Mouse (Mus musculus) E14TG2a.4 (cell line): Measurements from ENCODE around the gene Sash1.
"Not testable (repeated sequence)": the region's sequence is repeated elsewhere in the genome, so short reads cannot be mapped to it uniquely, and the experiment has no call there.

Experiments
- H3K27me3 ChIP-seq: 2 replicates; pipeline ENCODE4 v1.6.1; 2014; ENCODE audit warnings: low read length, control low read depth; ENCODE audit not compliant: insufficient read depth
- H3K36me3 ChIP-seq: 2 replicates; pipeline ENCODE4 v1.6.1; 2014; ENCODE audit warnings: low read length, control low read depth; ENCODE audit not compliant: insufficient read depth
- H3K4me1 ChIP-seq: replicated peaks from 2 replicates; pipeline ENCODE4 v1.6.1; 2014; ENCODE audit warnings: low read depth, low read length, control low read depth
- H3K4me3 ChIP-seq: replicated peaks from 2 replicates; pipeline ENCODE4 v1.5.1; 2014; ENCODE audit warnings: mild to moderate bottlenecking, low read length
- H3K9me3 ChIP-seq: 2 replicates; pipeline ENCODE4 v1.6.1; 2014; ENCODE audit warnings: low read length, control low read depth
- CTCF ChIP-seq: conservative IDR thresholded peaks from 2 replicates; pipeline ENCODE4 v1.5.1; 2014; ENCODE audit warnings: low read length
- NANOG ChIP-seq: IDR thresholded peaks from 2 replicates; pipeline ENCODE4 v1.6.1; 2014; ENCODE audit warnings: borderline replicate concordance, low read length, mixed read lengths
- POU5F1 ChIP-seq: IDR thresholded peaks from 2 replicates; pipeline ENCODE4 v1.6.1; 2014; ENCODE audit warnings: low read length, borderline replicate concordance

Gene Sash1

DNA sequence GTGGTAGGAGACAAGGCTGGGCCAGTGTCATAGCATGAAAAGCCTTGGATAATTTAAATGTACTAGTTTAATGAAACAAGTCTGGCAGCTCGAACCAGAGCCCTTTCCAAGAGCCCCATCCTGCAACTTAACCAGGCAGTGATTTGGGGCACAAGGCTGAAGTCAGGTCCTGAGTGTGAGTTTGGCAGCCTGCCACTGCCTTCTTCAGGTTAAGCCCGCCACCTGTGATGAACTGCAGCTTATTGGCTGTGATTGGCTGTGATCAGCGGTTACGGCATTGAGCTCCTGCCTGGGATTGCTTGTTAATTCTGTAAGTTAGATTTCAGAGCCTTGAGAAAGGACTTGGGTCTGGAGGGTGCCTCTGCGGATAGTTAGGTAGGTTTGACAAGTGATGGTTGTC is 168.7 kb downstream of the Sash1 start:
- TF ChIP-seq CTCF: no peak
- no peak for TF ChIP-seq NANOG
- TF ChIP-seq POU5F1: no peak
- Histone ChIP-seq H3K27me3 (peaks cover 10% of the 10 kb centered on the region), H3K4me1 (peaks cover 4% of the 10 kb centered on the region; the same call in 1 of the 2 replicates), H3K36me3 (peaks cover 9% of the 10 kb centered on the region), H3K9me3 (no peaks in the 10 kb centered on the region), H3K4me3 (no peak overlapping the region)

DNA sequence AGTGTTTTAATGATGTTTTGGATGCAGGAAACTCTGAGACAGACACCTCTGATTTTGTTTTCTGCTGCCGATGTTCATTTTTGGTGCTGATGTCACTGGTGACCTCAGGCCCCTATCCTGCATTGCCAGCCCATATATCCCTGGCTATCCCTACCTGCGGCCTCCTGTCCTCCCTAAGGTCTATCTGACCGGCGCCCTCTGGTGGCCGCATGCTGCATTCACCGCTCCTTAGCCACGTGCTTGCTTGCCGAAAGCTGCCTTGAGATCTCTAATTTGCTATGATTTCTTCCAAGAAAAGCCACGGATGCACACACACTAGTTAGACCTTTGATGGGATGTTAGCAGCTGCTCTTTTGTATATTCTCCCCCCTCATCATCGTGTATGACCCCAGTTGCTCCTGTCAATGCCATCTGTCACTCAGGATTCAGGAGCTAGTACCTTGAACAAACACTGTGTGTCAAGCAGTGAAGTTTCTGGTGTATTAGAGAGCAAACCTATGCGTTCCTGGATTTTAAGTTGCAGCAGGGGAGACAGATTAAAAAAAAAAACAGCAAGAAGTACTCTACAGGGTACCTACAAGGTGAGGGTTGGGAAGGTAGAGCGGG is 170.1 kb downstream of the Sash1 start:
- TF ChIP-seq POU5F1: no peak
- TF ChIP-seq CTCF: peak; percentile 85
- Histone ChIP-seq H3K9me3 (no peaks in the 10 kb centered on the region), H3K4me1 (peaks cover 4% of the 10 kb centered on the region; the same call in 1 of the 2 replicates), H3K27me3 (peaks cover 10% of the 10 kb centered on the region), H3K4me3 (no peak overlapping the region), H3K36me3 (peaks cover under 1% of the 10 kb centered on the region; the same call in 1 of the 2 replicates)

DNA sequence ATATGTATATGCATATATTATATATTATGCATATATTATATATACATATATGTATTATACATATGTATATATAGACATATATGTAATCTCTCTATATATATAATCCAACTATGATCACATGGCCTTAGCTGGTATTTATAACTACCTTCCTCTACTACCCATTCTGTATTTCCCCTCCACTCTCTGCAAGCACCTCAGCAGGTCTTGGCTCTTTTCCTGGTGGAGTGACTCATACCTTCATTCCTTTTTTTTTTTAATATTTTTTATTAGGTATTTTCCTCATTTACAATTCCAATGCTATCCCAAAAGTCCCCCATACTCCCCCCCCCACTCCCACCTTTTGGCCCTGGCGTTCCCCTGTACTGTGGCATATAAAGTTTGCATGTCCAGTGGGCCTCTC is 189.2 kb downstream of the Sash1 start:
- H3K27me3 ChIP-seq, H3K9me3 ChIP-seq, H3K4me3 ChIP-seq, H3K36me3 ChIP-seq, H3K4me1 ChIP-seq: not testable (repeated sequence)

DNA sequence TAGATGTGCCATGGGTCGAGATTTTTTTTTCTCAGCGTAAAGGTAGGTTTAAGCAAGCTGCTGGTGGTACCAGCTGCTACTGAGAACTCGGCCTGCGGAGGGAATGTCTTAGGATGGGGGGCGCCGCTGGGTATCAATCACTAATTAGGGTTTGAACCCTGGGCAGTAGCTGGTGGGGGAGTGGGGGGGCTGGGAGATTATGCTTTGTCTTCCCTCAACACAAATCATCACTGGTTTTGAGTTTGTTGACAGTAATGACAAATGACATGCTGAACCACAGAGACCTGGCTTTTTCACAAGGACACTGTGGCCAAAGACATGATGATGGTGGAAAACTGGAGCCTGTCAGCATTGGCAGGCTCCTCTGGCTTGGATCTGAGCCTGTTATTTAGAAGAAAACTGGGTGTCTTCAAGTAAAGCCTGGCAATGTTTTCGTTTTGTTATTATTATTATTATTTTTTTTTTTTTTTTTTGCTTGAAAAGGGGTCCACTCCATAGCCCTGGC is 191.8 kb downstream of the Sash1 start:
- Histone ChIP-seq H3K9me3 (no peaks in the 10 kb centered on the region), H3K36me3 (no peaks in the 10 kb centered on the region), H3K27me3 (no peaks in the 10 kb centered on the region), H3K4me1 (no peaks in the 10 kb centered on the region), H3K4me3 (no peak overlapping the region)
- TF ChIP-seq CTCF: no peak
- TF ChIP-seq NANOG: no peak
- no peak for TF ChIP-seq POU5F1

DNA sequence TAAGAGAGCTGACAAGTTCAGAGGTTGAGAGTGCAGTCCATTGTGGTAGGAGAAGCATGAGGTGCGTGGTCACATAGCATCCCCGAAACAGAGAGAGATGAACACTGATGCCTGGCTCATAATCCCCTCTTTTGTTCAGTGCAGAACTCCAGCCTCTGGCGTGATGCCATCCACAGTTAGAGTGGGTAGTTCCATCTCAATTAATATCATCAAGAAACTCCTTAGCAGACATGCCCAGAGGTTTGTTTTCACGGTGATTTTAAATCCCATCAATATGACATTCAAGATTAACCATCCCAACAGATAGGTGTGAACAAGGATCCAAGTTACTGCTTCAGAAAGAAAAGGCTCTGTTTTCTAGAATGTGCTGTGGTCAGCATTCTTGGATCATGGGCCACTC is 192.3 kb downstream of the Sash1 start:
- no peaks in the 10 kb centered on the region for H3K27me3 ChIP-seq
- TF ChIP-seq POU5F1 (no peak), CTCF (no peak), NANOG (no peak)

DNA sequence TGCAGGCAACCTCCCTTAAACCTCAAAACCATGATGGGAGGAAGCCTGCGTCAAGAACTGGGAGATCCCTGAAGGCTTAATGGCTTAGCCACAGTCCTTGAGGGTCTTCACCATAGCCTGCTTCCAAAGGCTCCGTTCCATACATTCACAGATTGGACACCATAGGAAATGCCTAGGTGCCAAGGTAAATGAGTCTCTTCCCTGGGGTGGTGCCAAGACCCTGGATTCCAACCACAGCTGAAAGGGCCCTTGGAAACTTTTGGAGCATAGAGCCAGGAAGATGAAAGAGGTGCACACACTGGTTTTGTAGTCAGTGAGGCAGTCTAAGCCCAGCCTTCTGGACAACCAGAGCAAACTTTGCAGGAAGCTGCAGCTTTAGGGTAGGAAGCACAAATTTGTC is 193.3 kb downstream of the Sash1 start:
- no peaks in the 10 kb centered on the region for H3K9me3 ChIP-seq
- H3K4me1 ChIP-seq: no peaks in the 10 kb centered on the region
- no peaks in the 10 kb centered on the region for H3K27me3 ChIP-seq
- no peak overlapping the region for H3K4me3 ChIP-seq
- no peaks in the 10 kb centered on the region for H3K36me3 ChIP-seq
- no peak for TF ChIP-seq NANOG

More for the DNA sequence above, 192.3 kb downstream of the Sash1 start:
- H3K9me3 ChIP-seq: no peaks in the 10 kb centered on the region
- H3K4me3 ChIP-seq: no peak overlapping the region
- H3K36me3 ChIP-seq: no peaks in the 10 kb centered on the region
- no peaks in the 10 kb centered on the region for H3K4me1 ChIP-seq

DNA sequence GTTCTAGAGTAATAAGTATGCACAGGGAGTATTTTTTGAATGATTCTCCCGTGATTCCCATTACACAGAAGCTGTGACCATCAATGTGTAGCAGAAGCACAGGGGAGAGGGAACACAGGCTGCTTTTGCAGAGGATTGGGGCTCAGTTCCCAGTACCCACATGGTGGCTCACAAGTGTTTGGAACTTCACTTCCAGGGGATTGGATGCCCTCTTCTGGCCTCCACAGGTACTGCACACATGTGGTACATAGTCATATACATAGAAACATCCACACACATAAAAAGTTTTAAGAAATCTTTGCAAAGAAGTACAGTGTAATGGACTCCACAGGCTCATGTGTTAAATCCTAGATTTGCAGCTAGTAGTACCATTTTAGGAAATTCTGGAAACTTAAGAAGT is 199.7 kb downstream of the Sash1 start:
- Histone ChIP-seq H3K36me3 (no peaks in the 10 kb centered on the region), H3K9me3 (peaks cover 7% of the 10 kb centered on the region; the same call in 1 of the 2 replicates), H3K4me1 (no peaks in the 10 kb centered on the region), H3K27me3 (no peaks in the 10 kb centered on the region), H3K4me3 (no peak overlapping the region)
- TF ChIP-seq CTCF (peak; percentile 52), NANOG (no peak)

DNA sequence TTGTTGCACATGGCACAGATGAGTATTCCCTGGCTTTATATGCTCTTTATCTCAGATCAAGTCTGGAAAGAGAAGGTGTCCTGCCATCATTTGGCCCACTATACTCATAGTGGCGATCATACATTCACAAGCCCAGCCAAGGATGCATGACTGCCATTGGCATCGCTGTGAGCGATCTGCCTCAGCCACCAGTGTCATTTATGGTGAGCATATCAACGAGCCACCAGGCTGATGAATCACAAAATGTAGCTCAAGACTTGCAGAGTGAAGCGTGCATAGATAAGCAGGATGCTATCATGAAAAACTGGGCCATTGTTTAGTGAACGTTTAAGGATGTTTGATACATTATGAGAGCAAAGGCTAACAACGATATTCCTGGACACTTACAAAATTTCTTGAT is 200.6 kb downstream of the Sash1 start:
- Histone ChIP-seq H3K27me3 (no peaks in the 10 kb centered on the region), H3K9me3 (peaks cover 7% of the 10 kb centered on the region; the same call in 1 of the 2 replicates), H3K36me3 (no peaks in the 10 kb centered on the region), H3K4me3 (no peak overlapping the region), H3K4me1 (no peaks in the 10 kb centered on the region)
- no peak for TF ChIP-seq POU5F1
- no peak for TF ChIP-seq NANOG
- TF ChIP-seq CTCF: no peak

DNA sequence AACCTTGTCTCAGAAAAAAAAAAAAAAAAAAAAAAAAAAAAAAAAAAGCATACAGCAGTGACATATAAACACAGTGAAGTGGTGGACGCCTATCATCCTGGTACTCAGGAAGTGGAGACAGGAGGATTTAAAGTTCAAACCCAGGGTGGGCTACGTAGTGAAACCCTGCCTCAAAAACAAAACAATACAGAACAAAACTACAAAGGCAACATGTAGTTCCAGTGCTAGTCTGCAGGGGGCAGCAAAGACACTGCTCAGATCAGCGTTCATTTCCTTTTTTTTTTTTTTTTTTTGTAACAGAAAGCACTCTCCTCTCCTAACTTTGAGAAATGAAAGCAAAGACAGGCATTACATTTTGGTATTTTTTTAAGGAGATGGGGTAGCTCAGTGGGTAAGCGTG is 203.0 kb downstream of the Sash1 start:
- H3K4me1 ChIP-seq: no peaks in the 10 kb centered on the region
- H3K27me3 ChIP-seq: no peaks in the 10 kb centered on the region
- peak; percentile 99 for TF ChIP-seq CTCF
- TF ChIP-seq POU5F1: no peak
- TF ChIP-seq NANOG: no peak
- H3K36me3 ChIP-seq: no peaks in the 10 kb centered on the region
- H3K9me3 ChIP-seq: peaks cover 7% of the 10 kb centered on the region; the same call in 1 of the 2 replicates
- H3K4me3 ChIP-seq: no peak overlapping the region
